Mouse (Mus musculus) hindlimb bud, embryonic 11.5 days (tissue): Measurements from ENCODE around the gene Ngb.

ENCODE experiments used
- DNase-seq: peaks from one replicate; pipeline ENCODE4 v3.0.0-alpha.2; 2012; ENCODE audit warnings: low read depth, low spot score; ENCODE audit errors: extremely low spot score

Ngb gene

DNA sequence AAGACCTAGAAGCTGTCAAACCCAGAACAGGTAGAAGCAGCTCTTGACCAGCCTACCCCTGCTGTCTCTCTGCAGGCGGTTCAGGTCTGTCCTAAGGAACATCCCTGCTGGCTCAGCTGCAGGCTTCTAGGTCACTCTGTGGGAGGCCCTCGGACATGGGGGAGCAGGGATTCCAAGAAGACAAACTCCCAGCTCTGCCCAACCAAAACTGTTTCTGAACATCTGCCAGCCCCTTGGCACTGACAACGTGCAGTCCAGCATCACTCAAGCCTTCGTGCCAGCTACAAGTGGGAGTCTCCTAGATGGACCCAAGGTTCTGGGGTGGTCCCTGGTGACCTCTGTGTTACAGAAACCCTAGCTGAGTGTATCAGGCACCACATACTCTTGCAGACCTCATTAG is 9.1 kb downstream of the Ngb start:
- no peak for DNase-seq

DNA sequence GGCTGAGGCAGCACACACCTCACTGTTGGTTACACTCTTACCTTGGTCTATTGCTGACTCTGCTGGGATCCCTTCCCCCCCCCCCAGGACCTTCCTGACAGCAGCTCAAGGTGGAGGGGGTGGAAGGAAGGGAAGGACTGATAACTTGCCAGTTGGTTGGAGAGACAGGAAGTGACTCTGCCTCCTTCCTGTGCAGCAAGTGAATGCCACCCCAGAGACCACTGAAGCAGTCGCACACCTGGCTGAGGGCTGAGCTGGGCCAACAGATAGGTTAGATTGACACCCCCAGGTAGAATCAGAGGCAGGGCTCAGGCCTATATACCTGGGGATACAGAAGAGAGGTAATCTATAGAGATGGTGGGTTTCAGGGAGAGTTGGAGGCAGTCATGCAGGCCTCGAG is 10.4 kb downstream of the Ngb start:
- no peak for DNase-seq

DNA sequence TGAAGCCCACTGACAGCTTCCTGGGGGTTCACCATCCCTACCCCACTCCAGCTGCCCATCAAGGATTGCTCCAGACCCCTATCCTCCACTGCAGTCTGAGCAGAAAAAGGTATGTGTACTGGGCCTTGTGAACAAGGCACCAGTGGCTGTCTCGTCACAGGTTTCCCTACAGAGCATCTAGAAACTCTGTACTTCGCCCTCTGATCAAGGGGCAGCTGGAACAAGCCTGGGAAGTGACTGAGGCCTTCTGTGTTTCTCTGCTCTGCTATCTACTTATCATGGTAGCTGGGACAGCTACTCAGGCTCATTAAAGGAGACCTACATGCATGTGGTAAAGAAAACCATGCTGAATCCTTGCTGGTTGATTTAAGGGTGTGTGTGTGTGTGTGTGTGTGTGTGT is 12.6 kb downstream of the Ngb start:
- DNase-seq, result no peak

DNA sequence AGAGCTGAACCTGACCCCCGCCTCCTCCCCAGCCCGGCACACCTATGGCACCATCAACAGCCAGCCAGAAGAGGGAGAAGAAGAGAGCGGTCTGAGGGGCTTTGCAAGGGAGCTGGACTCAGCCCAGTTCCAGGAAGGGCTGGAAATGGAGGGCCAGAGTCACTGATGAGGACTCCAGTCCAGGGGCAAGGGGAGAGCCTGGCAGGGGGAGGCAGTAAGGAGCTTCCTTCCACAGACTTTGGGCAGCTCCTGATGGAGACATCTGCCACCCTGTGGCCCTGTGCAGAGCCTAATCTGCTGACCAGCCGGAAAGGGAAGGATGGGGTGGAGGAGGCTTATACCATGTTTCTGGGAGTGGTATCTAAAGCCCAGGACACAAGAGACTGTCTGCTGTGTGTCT is 13.1 kb downstream of the Ngb start:
- DNase-seq, result no peak

DNA sequence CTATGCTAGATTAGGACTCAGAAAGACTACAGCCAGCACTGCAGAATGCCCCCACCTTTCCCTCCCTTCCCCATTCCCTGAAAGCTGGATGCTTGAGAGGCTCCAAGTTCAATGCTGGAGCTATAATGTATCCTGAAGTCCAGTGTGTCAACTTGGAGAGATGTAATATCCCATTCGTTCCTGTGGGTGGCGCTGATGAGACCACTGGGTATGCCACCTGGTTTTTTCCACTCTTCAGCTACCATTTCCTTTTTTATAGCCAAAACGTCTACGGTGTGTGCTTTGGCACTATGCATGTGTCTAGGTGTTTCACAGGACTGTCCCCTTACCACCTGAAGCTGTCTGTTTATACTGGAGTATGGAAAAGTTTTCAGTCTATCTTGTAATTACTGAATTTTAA is 14.0 kb downstream of the Ngb start:
- no peak for DNase-seq

DNA sequence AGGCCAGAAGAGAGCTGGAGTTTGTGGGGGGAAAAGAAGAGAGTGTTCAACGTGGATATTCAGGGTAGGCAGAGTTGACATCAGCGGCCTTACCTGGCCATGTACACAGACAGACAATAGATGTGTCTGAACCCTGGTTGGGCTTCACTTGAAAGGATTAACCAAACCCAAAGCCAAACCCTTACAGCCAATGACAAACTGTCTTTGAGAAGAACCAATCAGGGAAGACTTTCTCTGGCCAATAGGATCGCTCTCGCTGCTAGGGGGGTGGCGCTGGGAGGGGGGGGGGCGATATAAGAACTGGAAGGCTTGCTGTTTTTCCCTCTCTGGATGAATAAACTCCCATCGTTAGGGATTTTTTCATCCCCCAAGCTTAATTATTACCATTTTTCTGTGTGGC is 15.1 kb downstream of the Ngb start:
- no peak for DNase-seq

DNA sequence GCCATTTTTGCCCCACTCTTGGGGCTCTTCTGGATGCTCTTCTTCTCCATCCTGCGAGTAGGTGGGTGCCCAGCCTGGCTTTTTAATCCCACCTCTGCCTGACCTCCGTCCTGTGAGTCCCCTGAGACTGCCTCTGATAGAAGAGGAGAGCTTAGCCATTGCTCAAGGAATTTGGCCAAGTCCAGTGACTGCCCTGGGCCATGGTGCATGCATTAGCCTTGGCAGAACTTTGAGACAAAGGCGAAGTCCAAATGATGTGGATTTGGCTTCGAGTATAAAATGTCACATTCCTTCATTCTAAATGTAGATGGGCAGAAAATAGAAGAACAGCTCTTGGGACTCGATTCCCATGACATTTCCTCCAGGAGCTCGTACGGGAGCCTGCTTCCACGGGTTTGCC is 19.5 kb downstream of the Ngb start:
- no peak for DNase-seq

DNA sequence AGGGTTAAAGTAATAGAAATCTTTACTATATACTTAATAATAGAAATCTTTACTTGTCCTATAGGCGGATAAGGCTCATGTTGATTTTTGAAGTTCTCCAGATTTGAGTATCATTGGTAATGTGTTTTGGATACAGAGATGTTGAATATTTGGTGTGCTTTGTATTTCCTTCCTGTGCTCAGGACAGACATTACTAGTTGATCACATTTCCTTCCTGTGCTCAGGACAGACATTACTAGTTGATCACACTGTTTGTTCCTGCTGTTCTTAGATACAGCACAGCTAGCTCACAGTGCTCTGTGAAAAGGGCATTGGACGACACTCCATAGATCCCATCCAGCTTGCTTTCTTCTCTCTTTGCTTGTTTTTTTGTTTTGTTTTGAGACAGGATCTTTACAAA is 25.7 kb downstream of the Ngb start:
- DNase-seq, result no peak

DNA sequence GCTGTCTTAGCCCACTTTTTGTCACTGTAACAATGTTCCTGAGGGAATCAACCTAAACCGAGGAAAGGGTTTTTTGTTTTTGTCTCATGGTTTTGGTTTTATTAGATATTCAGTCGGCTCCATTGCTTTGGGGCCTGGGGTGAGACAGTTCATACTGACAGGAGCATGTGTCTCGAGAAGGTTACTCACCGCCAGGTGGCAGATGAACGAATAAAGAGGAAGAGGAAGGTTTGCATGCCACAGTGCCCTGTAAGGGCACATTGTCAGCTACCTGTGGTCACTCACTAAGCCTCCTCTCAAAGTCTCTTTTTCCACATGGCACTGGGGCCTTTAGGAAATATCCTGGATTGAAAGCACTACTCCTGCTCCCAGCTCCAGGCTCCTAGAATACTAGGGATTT is 31.8 kb downstream of the Ngb start:
- DNase-seq, result no peak

DNA sequence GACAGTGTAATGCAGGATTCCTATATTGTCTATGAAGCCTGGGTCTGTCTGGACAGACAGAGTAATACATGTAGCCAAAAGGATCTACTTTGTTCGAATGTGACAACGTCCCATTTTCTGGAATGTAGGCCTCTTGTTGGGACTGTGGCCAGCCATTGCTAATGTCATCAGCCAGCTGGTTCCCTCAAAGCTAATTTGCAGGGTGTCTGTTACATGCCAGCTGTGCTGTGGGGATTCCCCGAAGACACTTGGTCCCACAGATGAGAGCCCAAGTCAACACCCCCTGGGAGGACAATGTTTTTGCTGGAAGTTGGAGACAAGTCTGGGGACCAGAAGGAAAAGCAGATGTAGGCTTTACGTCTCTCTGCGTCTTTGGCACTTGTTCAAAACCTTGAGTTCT is 35.9 kb downstream of the Ngb start:
- DNase-seq, result no peak

DNA sequence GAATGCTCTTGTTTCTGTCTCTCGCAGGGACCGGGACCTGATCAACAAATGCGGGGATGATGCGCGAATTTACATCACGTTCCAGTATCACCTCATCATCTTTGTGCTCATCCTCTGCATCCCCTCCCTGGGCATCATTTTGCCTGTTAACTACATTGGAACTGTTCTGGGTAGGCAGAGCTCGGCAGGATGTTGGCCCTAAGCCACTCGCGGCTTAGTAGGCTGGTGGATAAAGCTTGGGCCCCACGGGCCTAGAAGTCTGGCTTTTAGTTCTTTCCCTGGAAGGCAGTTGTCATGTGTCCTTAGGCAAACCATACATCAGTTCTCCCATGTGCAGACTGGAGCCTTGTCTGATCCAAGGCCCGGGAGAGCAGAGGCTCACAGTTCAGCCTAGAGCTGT is 36.9 kb downstream of the Ngb start:
- no peak for DNase-seq

DNA sequence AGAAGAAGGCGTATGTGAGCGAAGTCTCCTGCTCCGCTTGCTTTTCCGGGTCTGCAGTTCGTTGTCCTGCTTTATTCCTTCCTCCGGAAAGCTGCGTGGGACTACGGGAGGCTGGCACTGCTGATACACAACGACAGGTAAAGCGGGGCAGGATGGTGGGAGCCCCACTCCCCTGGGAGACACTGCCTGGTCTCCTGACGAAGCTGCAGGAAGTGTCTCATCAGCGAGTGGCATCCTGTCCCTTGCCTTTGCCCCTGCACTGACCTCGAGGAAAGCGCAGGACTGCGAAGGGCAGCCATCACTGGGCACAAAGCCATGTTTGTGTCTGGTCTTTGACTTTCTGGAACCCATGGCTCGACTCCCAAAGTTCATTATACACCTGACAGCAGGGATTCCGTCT is 45.3 kb downstream of the Ngb start:
- DNase-seq, result no peak

DNA sequence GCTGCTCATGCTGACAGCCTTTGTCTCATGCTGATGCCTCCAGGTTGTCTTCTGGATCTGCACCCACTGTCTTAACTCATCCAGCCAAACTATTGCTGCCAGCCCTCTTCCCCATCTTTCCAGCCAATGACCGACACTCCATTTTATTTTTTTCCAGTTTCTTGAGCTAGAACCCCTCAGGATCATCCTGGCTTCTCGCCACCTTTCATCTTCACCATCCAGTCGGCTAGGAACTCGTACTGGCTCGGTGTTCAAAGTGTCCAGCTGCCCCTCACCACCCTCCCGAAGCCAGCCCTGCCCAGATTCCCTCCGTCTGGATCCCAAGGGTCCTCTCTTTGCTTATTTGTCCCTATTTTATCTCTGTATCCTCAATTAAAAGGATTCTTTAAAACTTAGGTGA is 47.5 kb downstream of the Ngb start:
- DNase-seq, result no peak

DNA sequence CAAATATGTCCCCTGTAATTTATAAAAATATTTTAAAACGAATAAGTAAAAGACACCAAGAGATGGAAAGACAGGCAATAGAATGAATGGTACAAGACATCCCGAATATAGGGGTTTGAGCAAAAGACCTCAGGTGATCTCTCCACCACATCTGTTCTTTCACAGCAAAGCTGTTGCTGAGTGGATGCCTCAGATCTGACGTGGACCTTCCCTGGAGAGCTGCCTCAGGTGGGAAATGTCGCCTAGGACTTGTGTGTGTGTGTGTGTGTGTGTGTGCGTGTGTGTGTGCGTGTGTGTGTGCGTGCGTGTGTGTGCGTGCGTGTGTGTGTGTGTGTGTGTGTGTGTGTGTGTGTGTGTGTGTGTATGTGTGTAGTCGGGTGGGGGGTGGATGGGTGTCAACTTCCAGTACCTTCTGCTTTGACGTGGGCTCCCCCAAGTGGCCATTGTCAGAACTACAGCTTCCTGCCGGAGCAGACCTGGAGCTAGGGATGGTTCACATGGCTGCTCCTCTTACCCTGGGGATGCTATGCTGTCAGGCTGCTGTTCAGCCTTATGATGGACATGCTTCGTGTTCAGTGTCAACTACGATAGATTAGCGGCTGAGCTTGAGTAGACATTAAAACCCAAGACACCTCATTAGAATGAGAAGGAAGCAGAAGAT is 49.5 kb downstream of the Ngb start:
- peak; percentile 22 for DNase-seq

DNA sequence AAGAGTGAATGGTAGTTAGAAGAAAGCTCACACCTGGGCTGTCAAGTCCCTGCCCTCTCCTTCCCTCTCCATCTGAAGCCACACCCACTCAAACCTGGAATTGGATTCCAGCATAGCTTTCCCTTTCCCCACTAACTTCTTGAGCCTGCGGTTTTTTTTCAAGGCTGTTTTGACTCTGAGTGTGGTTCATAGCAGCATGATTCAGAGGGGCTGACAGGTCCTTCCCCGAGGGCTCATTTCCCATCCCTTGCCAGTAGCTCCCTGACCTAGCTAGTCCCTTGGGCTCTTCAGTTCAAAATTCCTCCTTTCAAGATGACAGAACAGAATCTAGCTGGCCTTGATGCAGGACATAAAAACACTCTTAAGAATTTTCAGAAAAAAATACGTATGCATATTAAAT is 54.8 kb downstream of the Ngb start:
- no peak for DNase-seq
